ENCODE assay signal across 9 mouse cellular contexts in the genomic region with DNA sequence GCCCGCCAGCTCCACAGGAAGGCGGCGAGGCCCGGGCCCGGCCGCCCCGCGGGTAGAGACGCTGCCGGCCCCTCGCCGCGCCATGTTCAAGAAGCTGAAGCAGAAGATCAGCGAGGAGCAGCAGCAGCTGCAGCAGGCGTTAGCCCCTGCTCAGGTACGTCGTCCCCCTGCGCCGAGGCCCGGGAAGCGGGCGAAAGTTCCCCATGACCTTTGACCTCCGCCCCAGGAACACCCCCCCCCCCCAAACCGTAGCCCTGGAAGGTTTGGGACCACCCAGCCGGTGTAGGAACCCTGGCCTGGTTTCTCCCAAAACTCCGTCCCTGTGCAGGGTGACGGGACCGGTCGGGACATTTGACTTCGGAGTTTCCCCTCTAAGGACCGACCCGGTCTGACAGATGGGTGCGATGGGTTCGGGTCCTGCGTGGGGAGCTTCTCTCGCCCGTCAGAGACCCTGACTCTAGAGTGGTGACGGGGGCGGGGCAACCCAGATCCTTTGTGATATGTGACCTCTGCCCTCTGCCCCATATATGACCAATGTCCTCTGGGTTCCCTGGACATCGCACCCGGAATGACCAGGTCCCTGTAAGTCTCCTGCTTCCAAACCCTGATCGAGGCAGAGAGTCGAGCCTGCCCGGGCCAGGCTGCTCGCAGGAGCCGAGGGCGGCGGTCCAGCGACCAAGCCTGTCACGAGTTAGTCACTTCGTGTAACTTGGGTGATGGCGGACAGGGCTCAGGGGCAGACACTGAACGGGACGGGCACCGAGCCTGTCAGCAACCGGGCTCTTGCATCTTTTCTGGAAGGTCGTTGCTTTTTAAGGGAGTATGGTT. TPM values are rescaled to one million over a fixed set of nuclear protein-coding genes. Genes with fewer than 3 reads are reported as not detected.
DNase-seq lines count a peak whose midpoint lies in the region; ATAC-seq and TF ChIP-seq lines count a peak whose summit lies in the region.
"Had no signal": no experiment of that assay in that cellular context is flagged by ENCODE, and none has a peak within 500 bp of the region (broad histone marks: within the 10 kb centered on the region; RNA-seq: fewer than 3 reads in every experiment).

No protein-coding gene starts in this region.

- no peaks in the 10 kb centered on the region for H3K27me3 ChIP-seq in G1E (ENCODE audit: insufficient read depth, low read length)
- H3K27me3 ChIP-seq in liver, embryonic 12.5 days (replicated peaks): no peaks in the 10 kb centered on the region

- no peak for TF ChIP-seq CTCF in G1E (IDR thresholded peaks at IDR 0.05; ENCODE audit: low read depth, low read length)
- TF ChIP-seq CTCF in gastrocnemius, adult 2 months (IDR thresholded peaks at IDR 0.05): no peak

- ATAC-seq in G1E (ENCODE audit: extremely low read depth, insufficient number of reproducible peaks, low FRiP score, poor library complexity, severe bottlenecking): peak; percentile 19; the same call in 1 of the 2 replicates
- peak; percentile 26 for ATAC-seq in inflammation-experienced regulatory T-cells, adult 6 months
- ATAC-seq in liver, embryonic 12.5 days: peak; percentile 60

- H3K9me3 ChIP-seq in G1E (replicated peaks): no peaks in the 10 kb centered on the region
- no peaks in the 10 kb centered on the region for H3K9me3 ChIP-seq in liver, embryonic 12.5 days (replicated peaks)

- peak overlapping the region; percentile 94 for H3K9ac ChIP-seq in liver, embryonic 12.5 days

- intact Hi-C loops in gastrocnemius, adult 2 months (cut with DNase I): no loop called here

- H3K4me1 ChIP-seq in G1E (ENCODE audit: insufficient read depth, low read depth, low read length): peaks cover 29% of the 10 kb centered on the region
- peaks cover 46% of the 10 kb centered on the region for H3K4me1 ChIP-seq in liver, embryonic 12.5 days

- WGBS in liver, embryonic 12.5 days (ENCODE audit: insufficient replicate concordance): under 1% methylated on average over 57 of the region's 57 CpGs

- H3K4me3 ChIP-seq in G1E (ENCODE audit: low read depth, low read length): peak overlapping the region; percentile 86
- peak overlapping the region; percentile 99 for H3K4me3 ChIP-seq in gastrocnemius, adult 2 months
- peak overlapping the region; percentile 95 for H3K4me3 ChIP-seq in liver, embryonic 12.5 days

- H3K36me3 ChIP-seq in G1E (replicated peaks): peaks cover 29% of the 10 kb centered on the region
- H3K36me3 ChIP-seq in liver, embryonic 12.5 days: peaks cover 6% of the 10 kb centered on the region

- DNase-seq in 416B (ENCODE audit: low read depth) (peak; percentile 27), G1E (ENCODE audit: low spot score) (peak; percentile 40)
- DNase-seq in cerebellum, adult 9-10 months: peak; percentile 62
- DNase-seq in gastrocnemius, adult 2 months: peak; percentile 73
- DNase-seq in naive thymus-derived CD4-positive, alpha-beta T cell, adult 2 months (ENCODE audit: low read depth): peak; percentile 37
- no peak for DNase-seq in ovary, adult 18-20 months (ENCODE audit: low spot score)

- peak overlapping the region; percentile 97 for H3K27ac ChIP-seq in gastrocnemius, adult 2 months
- peak overlapping the region; percentile 78 for H3K27ac ChIP-seq in liver, embryonic 12.5 days

- peak overlapping the region; percentile 96 for H3K4me2 ChIP-seq in liver, embryonic 12.5 days

RNA-seq across cellular contexts. Expression of gene Golga4, which starts 0.6 kb away (rescaled TPM):
- total RNA-seq in G1E (2014; fragmentation: Nextera tagmentation) (71.8 and 75.1 TPM in 2 replicates), G1E (2017) (78.9 and 90.9 TPM in 2 replicates)
- 10.3 and 11.1 TPM in 2 replicates for polyA plus RNA-seq in G1E (2012)
- total RNA-seq in gastrocnemius, adult 2 months (2021): 100 to 1,000 TPM; 397 to 426 TPM
- 10 to 100 TPM; 19.4 to 33.8 (median 29.9) TPM for polyA plus RNA-seq in inflammation-experienced regulatory T-cells, adult 6 months (2017; shearing (Covaris generic))
- 27.5 and 28.2 TPM in 2 replicates for polyA plus RNA-seq in liver, embryonic 12.5 days (2016; fragmentation: Nextera tagmentation; extraction: Ambion mirVana)

RNA-seq across cellular contexts. Expression of gene Eomes, which starts 28.6 kb away (rescaled TPM):
- total RNA-seq in G1E (2014; fragmentation: Nextera tagmentation): not detected in 2 replicates
- total RNA-seq in G1E (2017): 0.05 TPM in 1 of 2 replicates, not detected in the other
- polyA plus RNA-seq in G1E (2012): not detected in 2 replicates
- not detected for total RNA-seq in gastrocnemius, adult 2 months (2021)
- polyA plus RNA-seq in inflammation-experienced regulatory T-cells, adult 6 months (2017; shearing (Covaris generic)): 10 to 100 TPM in 1 of 3 experiments, under 1 TPM in 2; 0.16 to 10.9 (median 0.62) TPM
- not detected in 2 replicates for polyA plus RNA-seq in liver, embryonic 12.5 days (2016; fragmentation: Nextera tagmentation; extraction: Ambion mirVana)
- total RNA-seq: gastrocnemius, adult 8-10 months had no signal
